Mouse (Mus musculus) neural tube, embryonic 15.5 days (tissue): ENCODE data around the gene Aqp9. TPM values are rescaled to one million over a fixed set of nuclear protein-coding genes. Genes with fewer than 3 reads are reported as not detected.

Source experiments
- ATAC-seq: fragments of 200-750 bp; cut with Nextera tagmentation; 2 replicates; pipeline ENCODE4 v1.8.0; 2017; ENCODE audit warnings: mild to moderate bottlenecking, moderate TSS enrichment, moderate library complexity; ENCODE audit not compliant: low FRiP score
- H3K27ac ChIP-seq: fragments of 300-500 bp; sonication (generic); replicated peaks from 2 replicates; pipeline ENCODE4 v1.5.1; 2015; ENCODE audit warnings: mild to moderate bottlenecking, inconsistent platforms
- H3K27me3 ChIP-seq: fragments of 300-500 bp; sonication (generic); replicated peaks from 2 replicates; pipeline ENCODE4 v1.6.1; 2015; ENCODE audit warnings: inconsistent platforms
- H3K36me3 ChIP-seq: fragments of 300-500 bp; sonication (generic); 2 replicates; pipeline ENCODE4 v1.6.1; 2015; ENCODE audit warnings: inconsistent platforms
- H3K4me1 ChIP-seq: fragments of 300-500 bp; sonication (generic); 2 replicates; pipeline ENCODE4 v1.6.1; 2015; ENCODE audit warnings: inconsistent platforms
- H3K4me2 ChIP-seq: fragments of 300-500 bp; sonication (generic); 2 replicates; pipeline ENCODE4 v1.6.1; 2015; ENCODE audit warnings: inconsistent platforms, mild to moderate bottlenecking, moderate library complexity
- H3K4me3 ChIP-seq: fragments of 300-500 bp; sonication (generic); replicated peaks from 2 replicates; pipeline ENCODE4 v1.5.1; 2015; ENCODE audit warnings: mild to moderate bottlenecking, inconsistent platforms
- H3K9ac ChIP-seq: fragments of 300-500 bp; sonication (generic); replicated peaks from 2 replicates; pipeline ENCODE4 v1.6.1; 2015; ENCODE audit warnings: mild to moderate bottlenecking, inconsistent platforms
- H3K9me3 ChIP-seq: fragments of 300-500 bp; sonication (generic); replicated peaks from 2 replicates; pipeline ENCODE4 v1.6.1; 2016; ENCODE audit warnings: inconsistent platforms
- WGBS: fragments of 180-500 bp; shearing (Covaris S2); methylation state at CpG from one replicate; pipeline ENCODE4 v1.1.7; 2015; ENCODE audit warnings: mixed read lengths; 5-methylcytosine and 5-hydroxymethylcytosine counted together
- polyA plus RNA-seq: library from polyadenylated mRNA; unstranded; fragments of >200 nt; fragmentation: Nextera tagmentation; extraction: Ambion mirVana; gene quantifications from 2 replicates; pipeline ENCODE4 v1.2.1, GENCODE M21; 2015

Gene Aqp9
- polyA plus RNA-seq, 1 experiment from 2014 or later = 1.1 TPM

- Histone ChIP-seq H3K9ac (no peak overlapping the region), H3K4me1 (peaks cover 2% of the 10 kb centered on the region; the same call in 1 of the 2 replicates), H3K4me3 (no peak overlapping the region), H3K36me3 (no peaks in the 10 kb centered on the region), H3K9me3 (no peaks in the 10 kb centered on the region), H3K4me2 (no peak overlapping the region), H3K27me3 (no peaks in the 10 kb centered on the region), H3K27ac (no peak overlapping the region)
- WGBS = 79% methylated on average over 7 of the region's 7 CpGs
- no peak for ATAC-seq
Measured at GRCm38 (mm10) chr9:71072502-71072901, 96.0 kb downstream of the Aqp9 start.

- Histone ChIP-seq H3K4me3 (no peak overlapping the region), H3K9ac (no peak overlapping the region), H3K4me2 (no peak overlapping the region), H3K27me3 (no peaks in the 10 kb centered on the region), H3K36me3 (no peaks in the 10 kb centered on the region), H3K4me1 (peaks cover 2% of the 10 kb centered on the region; the same call in 1 of the 2 replicates), H3K27ac (no peak overlapping the region), H3K9me3 (no peaks in the 10 kb centered on the region)
- ATAC-seq = no peak
- WGBS = 82% methylated on average over 7 of the region's 7 CpGs
Measured at GRCm38 (mm10) chr9:71071581-71072330, 96.7 kb downstream of the Aqp9 start.

DNA sequence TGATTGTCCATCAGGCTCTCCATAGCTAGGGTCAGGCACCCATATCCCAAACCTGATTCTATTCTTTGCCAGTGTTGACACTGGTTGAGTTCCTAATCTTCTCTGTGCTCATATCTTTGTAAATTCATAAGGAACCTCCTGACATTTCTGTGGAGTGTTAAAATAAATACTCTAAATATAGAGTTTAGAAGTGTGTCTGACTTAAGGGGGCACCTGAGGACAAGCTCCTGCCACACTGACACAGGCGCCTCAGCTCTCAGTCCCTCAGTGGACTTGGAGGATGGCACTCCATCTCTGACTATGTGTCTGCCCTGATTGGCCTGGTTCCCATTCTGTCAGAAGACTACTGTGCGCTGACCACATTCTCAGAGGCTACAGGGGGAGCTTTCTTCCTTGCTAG is 97.9 kb downstream of the Aqp9 start:
- 90% methylated on average over 2 of the region's 2 CpGs for WGBS
- H3K4me2 ChIP-seq = no peak overlapping the region
- no peak for ATAC-seq

GRCm38 (mm10) chr9:71068866-71069390 is 99.6 kb downstream of the Aqp9 start:
- no peak overlapping the region for H3K27ac ChIP-seq
- no peak overlapping the region for H3K9ac ChIP-seq
- no peak overlapping the region for H3K4me2 ChIP-seq
- no peaks in the 10 kb centered on the region for H3K27me3 ChIP-seq
- WGBS = 59% methylated on average over 6 of the region's 6 CpGs
- H3K4me3 ChIP-seq = no peak overlapping the region
- peaks cover 6% of the 10 kb centered on the region; the same call in 1 of the 2 replicates for H3K4me1 ChIP-seq
- ATAC-seq = no peak
- no peaks in the 10 kb centered on the region for H3K9me3 ChIP-seq
- no peaks in the 10 kb centered on the region for H3K36me3 ChIP-seq

More for the DNA sequence above, 97.9 kb downstream of the Aqp9 start:
- Histone ChIP-seq H3K4me3 (no peak overlapping the region), H3K4me1 (peaks cover 2% of the 10 kb centered on the region; the same call in 1 of the 2 replicates), H3K36me3 (no peaks in the 10 kb centered on the region), H3K27me3 (no peaks in the 10 kb centered on the region), H3K27ac (no peak overlapping the region), H3K9ac (no peak overlapping the region), H3K9me3 (no peaks in the 10 kb centered on the region)

- 78% methylated on average over 5 of the region's 5 CpGs for WGBS
- H3K4me3 ChIP-seq = no peak overlapping the region
Measured at GRCm38 (mm10) chr9:71067156-71067555, 101.3 kb downstream of the Aqp9 start.

GRCm38 (mm10) chr9:71066491-71066890 is 102.0 kb downstream of the Aqp9 start:
- ATAC-seq = no peak

More at GRCm38 (mm10) chr9:71067156-71067555, 101.3 kb downstream of the Aqp9 start:
- Histone ChIP-seq H3K9ac (no peak overlapping the region), H3K4me1 (peaks cover 6% of the 10 kb centered on the region; the same call in 1 of the 2 replicates), H3K27ac (no peak overlapping the region), H3K4me2 (no peak overlapping the region), H3K9me3 (no peaks in the 10 kb centered on the region), H3K36me3 (no peaks in the 10 kb centered on the region), H3K27me3 (no peaks in the 10 kb centered on the region)
- no peak for ATAC-seq

DNA sequence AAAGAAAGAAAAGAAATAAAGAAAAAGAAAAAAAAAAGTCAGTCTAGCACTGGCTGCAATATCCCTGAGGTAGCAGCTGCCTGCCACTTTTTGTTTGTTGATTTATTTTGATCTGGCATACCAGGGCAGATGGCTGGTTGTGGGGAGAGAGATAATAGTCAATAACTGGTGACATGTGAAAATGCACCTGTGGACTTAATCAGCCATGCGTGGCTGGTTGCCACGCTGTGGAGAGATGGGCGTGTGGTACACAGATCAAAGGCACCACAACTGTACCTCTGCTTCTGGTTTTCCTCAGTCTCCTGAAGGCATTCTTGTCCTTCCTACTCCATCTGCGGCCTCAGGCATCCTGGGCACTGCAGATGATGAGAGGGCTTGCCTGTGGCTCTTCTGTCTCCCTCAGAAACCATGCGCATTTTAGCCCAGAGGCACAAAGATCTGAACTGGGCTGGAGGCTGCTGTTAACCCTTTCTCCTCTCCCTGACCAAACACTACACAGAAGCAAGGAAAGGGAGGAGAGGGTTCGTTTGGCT is 103.1 kb downstream of the Aqp9 start:
- Histone ChIP-seq H3K4me2 (no peak overlapping the region), H3K27ac (no peak overlapping the region), H3K27me3 (no peaks in the 10 kb centered on the region), H3K9ac (no peak overlapping the region), H3K9me3 (no peaks in the 10 kb centered on the region), H3K4me1 (peaks cover 6% of the 10 kb centered on the region; the same call in 1 of the 2 replicates), H3K4me3 (no peak overlapping the region), H3K36me3 (no peaks in the 10 kb centered on the region)
- whole genome bisulfite sequencing = 50% methylated on average over 6 of the region's 6 CpGs
- no peak for ATAC-seq

More at GRCm38 (mm10) chr9:71066491-71066890, 102.0 kb downstream of the Aqp9 start:
- H3K36me3 ChIP-seq = no peaks in the 10 kb centered on the region
- no peak overlapping the region for H3K4me2 ChIP-seq
- no peak overlapping the region for H3K27ac ChIP-seq
- no peak overlapping the region for H3K9ac ChIP-seq
- peaks cover 6% of the 10 kb centered on the region; the same call in 1 of the 2 replicates for H3K4me1 ChIP-seq
- no peak overlapping the region for H3K4me3 ChIP-seq
- WGBS = 73% methylated on average over 7 of the region's 7 CpGs
- H3K27me3 ChIP-seq = no peaks in the 10 kb centered on the region
- no peaks in the 10 kb centered on the region for H3K9me3 ChIP-seq

- Histone ChIP-seq H3K36me3 (no peaks in the 10 kb centered on the region), H3K27ac (no peak overlapping the region), H3K4me3 (no peak overlapping the region), H3K27me3 (no peaks in the 10 kb centered on the region), H3K9ac (no peak overlapping the region), H3K4me1 (peaks cover 6% of the 10 kb centered on the region; the same call in 1 of the 2 replicates), H3K4me2 (no peak overlapping the region), H3K9me3 (no peaks in the 10 kb centered on the region)
- 69% methylated on average over 8 of the region's 8 CpGs for WGBS
- ATAC-seq = no peak
Measured at GRCm38 (mm10) chr9:71064291-71064840, 104.1 kb downstream of the Aqp9 start.

- ATAC-seq = no peak
- Histone ChIP-seq H3K27me3 (no peaks in the 10 kb centered on the region), H3K27ac (no peak overlapping the region), H3K4me1 (peaks cover 6% of the 10 kb centered on the region; the same call in 1 of the 2 replicates), H3K9ac (no peak overlapping the region), H3K36me3 (no peaks in the 10 kb centered on the region), H3K9me3 (no peaks in the 10 kb centered on the region), H3K4me3 (no peak overlapping the region), H3K4me2 (no peak overlapping the region)
Measured at GRCm38 (mm10) chr9:71063551-71063950, 104.9 kb downstream of the Aqp9 start.

DNA sequence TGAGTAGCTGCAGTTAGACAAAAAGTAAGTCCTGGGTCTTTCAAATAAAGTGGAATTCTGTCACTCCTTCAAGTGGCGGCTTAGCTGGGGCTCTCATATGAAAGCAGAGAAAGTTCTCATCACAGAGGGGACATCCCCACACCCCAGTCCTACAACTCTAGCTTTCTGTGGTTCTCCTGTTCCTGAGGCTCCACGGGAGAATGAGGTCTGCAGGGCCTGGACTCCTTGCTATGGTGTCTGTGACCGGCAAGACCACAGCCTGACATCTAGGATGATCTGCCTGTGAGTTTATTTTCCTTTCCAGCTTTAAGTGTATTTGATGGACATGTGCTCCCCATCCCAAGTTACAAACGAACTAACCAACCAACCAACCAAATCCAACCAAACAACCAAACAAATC is 105.5 kb downstream of the Aqp9 start:
- Histone ChIP-seq H3K4me2 (no peak overlapping the region), H3K4me1 (peaks cover 6% of the 10 kb centered on the region; the same call in 1 of the 2 replicates), H3K27me3 (no peaks in the 10 kb centered on the region), H3K9me3 (no peaks in the 10 kb centered on the region), H3K9ac (no peak overlapping the region), H3K36me3 (no peaks in the 10 kb centered on the region), H3K4me3 (no peak overlapping the region), H3K27ac (no peak overlapping the region)
- no peak for ATAC-seq
- WGBS = 87% methylated on average over 4 of the region's 4 CpGs

- Histone ChIP-seq H3K9me3 (no peaks in the 10 kb centered on the region), H3K4me1 (peaks cover 4% of the 10 kb centered on the region; the same call in 1 of the 2 replicates), H3K36me3 (no peaks in the 10 kb centered on the region), H3K9ac (no peak overlapping the region), H3K4me2 (no peak overlapping the region), H3K27me3 (no peaks in the 10 kb centered on the region), H3K4me3 (no peak overlapping the region), H3K27ac (no peak overlapping the region)
- no peak for ATAC-seq
Measured at GRCm38 (mm10) chr9:71062301-71062700, 106.2 kb downstream of the Aqp9 start.
